Mouse (Mus musculus) left cerebral cortex, adult 2 months (tissue): Measurements from ENCODE around the gene Plppr4. TPM values are rescaled to one million over a fixed set of nuclear protein-coding genes. Genes with fewer than 3 reads are reported as not detected.

Experiments
- DNase-seq, 2 experiments: peaks; one replicate each; pipeline ENCODE4 v3.0.0; 2021 to 2022; ENCODE audit warnings: low spot score in 2 of 2, mixed read lengths in 1 of 2; ENCODE audit errors: extremely low spot score in 1 of 2
- H3K27ac ChIP-seq: fragments of 200-600 bp; 2 replicates; pipeline ENCODE4 v1.8.1; 2022
- H3K4me3 ChIP-seq: fragments of 200-600 bp; 2 replicates; pipeline ENCODE4 v1.8.1; 2022
- CTCF ChIP-seq: fragments of 200-600 bp; IDR thresholded peaks from 2 replicates; pipeline ENCODE4 v1.8.1; 2022; ENCODE audit warnings: antibody characterized with exemption, mild to moderate bottlenecking, moderate library complexity
- intact Hi-C: fragments of 180-260 bp; cut with DNase I; formaldehyde crosslinking; loops from one replicate; pipeline ENCODE4 v1.15.1; 2025
- microRNA-seq, 2 experiments: library from miRNA; unstranded; fragments of <30 nt; microRNA quantifications; one replicate each; pipeline ENCODE4 v1.2.0; 2021
- total RNA-seq, 2 experiments: library from RNA; stranded (reverse); gene quantifications; 2 replicates each; pipeline ENCODE4 v1.2.3; 2021

Plppr4 gene
- total RNA-seq, 2 experiments from 2014 or later = 180 to 196 TPM

DNA sequence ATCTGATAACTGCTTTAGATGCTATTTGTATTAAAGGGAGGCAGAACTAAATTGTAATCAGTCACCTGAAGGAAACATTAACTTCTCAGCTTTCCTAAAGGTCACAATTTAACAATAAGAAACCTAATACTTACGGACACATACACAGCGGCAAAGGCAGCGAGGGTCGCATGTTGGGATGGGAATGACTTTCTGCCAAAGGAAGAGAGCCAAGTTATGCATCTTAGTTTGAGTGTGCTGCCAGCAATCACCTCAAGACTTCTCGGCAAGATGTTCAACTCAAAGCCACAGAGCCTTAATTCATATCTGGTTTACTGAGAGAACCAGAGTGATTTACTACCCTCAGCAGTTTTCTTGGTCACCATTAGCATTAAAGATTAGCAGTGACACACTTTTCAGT is 34.1 kb downstream of the Plppr4 start:
- no peak for TF ChIP-seq CTCF
- H3K4me3 ChIP-seq = no peak overlapping the region
- H3K27ac ChIP-seq = no peak overlapping the region
- intact Hi-C loops = no loop called here
- no peak for DNase-seq

DNA sequence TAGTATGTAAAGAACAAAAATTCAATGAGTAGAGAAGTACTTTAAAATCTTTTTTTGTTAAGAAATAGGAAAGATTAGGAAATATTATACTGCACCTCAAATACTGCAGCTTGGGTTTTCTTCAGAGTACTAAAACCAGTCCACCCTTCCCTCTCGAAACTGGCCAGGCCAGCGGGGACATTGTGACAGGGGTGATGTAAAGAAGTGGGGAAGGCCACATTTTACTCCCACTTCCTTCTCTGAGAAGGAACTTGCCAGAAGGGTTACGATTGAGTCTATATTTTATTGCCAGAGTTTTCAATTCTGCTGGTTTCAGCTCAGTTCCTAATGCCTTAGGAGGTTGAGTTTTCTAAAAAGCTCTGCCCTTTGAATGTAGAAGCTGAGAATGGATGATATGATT is 41.0 kb downstream of the Plppr4 start:
- intact Hi-C loops = no loop called here
- no peak for DNase-seq
- Histone ChIP-seq H3K4me3 (no peak overlapping the region), H3K27ac (no peak overlapping the region)
- TF ChIP-seq CTCF = no peak

DNA sequence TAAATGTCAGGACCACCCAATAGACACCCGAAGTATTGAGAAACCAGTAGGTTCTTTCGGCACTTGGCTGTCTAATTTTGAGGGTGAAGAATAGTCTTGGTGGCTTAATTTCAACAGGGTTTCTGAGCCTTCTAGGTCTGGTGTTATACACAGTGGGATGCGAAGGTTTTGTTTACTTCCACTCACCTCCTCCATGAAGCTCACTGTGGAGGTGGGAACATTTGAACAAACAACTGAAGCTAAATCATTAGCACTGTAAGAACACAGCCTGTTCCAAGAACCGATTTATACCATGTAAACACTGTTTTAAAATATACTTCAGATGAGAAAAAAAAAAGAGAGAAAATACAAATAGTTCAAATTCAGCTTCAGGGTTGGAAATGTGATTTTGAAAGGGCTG is 47.3 kb downstream of the Plppr4 start:
- DNase-seq = no peak
- Histone ChIP-seq H3K27ac (no peak overlapping the region), H3K4me3 (no peak overlapping the region)
- intact Hi-C loops = no loop called here
- TF ChIP-seq CTCF = no peak

DNA sequence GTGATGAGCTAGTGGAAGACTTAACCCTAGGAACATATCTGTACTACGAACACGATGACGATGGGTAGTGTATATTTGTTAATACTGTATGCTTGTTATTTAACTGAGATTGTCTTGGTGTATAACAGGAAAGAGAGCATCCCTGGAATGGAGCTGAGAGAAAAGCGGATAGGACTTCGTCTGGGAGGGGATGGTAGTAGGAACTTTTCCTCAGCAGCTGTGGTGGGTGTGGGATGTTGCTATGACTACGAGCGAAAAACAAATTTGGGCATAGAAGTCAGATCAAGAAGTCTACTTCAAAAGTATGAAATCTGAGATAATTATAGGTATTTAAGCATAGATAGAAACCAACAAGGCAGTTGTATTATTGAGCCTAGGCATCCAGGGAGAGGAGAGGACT is 48.6 kb downstream of the Plppr4 start:
- Histone ChIP-seq H3K27ac (no peak overlapping the region), H3K4me3 (no peak overlapping the region)
- intact Hi-C loops = no loop called here
- no peak for TF ChIP-seq CTCF
- DNase-seq = no peak

DNA sequence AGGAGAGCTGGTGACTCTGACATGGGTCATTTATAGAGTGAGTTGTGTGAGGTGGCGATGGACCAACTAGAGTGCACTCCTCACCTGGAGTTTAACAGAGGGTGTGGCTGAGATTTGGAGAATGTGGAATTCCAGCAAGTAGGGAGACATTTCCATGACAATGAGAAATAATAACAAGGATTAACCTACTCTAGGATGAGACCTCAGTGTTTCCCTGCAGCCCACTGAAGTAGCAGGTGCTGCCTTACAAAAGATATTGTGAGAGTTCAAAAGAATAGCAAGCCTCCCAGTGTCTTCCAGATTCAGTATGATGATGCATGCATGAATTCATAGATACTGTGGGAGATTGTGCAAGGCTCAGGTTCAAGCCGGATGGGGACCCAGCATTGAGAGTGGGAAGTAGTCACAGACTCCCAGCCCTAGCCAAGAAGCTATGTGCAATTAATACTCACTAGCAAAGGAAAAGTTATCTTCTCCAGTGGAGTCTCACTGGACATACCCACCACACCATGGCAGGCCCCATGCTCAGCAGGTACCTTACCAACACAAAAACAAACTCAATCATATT is 49.8 kb downstream of the Plppr4 start:
- Histone ChIP-seq H3K27ac (no peak overlapping the region), H3K4me3 (no peak overlapping the region)
- intact Hi-C loops = no loop called here
- TF ChIP-seq CTCF = no peak
- DNase-seq = no peak

DNA sequence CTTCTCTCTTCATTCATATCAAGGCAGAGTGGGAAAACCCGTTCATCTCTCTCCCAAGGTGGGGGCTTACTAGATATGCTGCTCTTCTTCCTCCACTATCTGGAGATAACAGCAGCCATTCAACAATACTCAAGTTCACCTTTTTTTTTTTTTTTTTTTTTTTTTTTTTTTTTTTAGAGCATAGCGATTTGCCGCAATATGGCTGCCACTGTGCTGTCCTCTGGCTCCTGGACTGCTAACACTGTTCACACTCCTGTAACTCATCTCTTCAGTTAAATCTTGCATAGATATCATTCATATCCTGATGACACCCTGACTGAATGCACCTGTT is 51.1 kb downstream of the Plppr4 start:
- TF ChIP-seq CTCF = no peak
- Histone ChIP-seq H3K27ac (no peak overlapping the region), H3K4me3 (no peak overlapping the region)
- no peak for DNase-seq
- intact Hi-C loops = no loop called here

DNA sequence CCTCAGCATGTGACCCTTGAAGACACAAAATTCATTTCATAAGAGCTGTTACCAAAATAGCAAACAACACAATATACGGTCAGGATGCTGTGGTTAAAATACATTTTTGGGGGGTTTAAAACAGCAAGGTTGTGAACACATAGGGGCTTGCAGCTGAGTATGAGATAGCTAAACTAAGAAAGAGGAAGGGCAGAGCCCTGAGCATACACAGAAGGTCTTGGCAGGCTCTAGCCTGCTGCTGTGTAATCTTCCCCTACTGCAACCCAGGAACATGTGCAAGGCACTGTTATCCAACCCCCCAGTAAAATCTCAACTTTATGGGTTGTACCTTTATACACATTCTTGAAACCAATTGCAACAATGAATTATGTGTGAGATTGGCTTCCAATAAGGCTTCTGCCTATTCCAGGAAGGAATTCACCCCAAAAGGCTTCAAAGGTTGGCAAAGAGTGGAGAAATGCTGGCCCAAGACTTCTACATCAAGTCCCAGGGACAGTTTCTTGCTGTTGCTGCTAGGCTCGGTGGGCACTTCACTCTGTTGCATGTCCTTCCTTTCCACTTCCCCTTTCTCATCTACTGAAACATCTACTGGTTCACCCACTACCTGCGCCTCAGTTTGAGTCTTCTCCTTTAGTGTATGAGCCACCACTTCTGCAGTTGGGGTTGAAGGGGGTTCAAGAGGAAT is 51.6 kb downstream of the Plppr4 start:
- no peak overlapping the region for H3K27ac ChIP-seq
- intact Hi-C loops = no loop called here
- no peak for DNase-seq

DNA sequence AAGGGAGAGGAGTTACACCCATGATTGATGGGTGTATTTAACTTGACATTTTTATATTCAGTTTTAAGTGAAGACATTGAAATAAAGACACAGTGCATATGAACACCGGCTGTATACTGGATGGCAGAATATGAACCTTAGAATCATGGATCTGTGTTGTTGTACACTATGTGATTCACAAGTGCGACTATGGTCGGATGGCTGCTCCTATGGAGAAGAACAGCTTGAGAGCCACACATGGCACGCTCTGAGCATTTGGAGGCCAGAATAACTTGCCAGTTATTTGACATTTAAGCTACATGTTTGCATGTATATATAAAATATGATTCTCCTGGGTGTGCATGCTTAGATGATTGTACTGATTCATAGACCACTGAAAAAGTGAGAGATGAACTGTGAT is 53.1 kb downstream of the Plppr4 start:
- intact Hi-C loops = no loop called here
- H3K27ac ChIP-seq = no peak overlapping the region
- DNase-seq = no peak
- TF ChIP-seq CTCF = no peak
- H3K4me3 ChIP-seq = no peak overlapping the region

More for the DNA sequence above, 51.6 kb downstream of the Plppr4 start:
- TF ChIP-seq CTCF = no peak
- H3K4me3 ChIP-seq = no peak overlapping the region

DNA sequence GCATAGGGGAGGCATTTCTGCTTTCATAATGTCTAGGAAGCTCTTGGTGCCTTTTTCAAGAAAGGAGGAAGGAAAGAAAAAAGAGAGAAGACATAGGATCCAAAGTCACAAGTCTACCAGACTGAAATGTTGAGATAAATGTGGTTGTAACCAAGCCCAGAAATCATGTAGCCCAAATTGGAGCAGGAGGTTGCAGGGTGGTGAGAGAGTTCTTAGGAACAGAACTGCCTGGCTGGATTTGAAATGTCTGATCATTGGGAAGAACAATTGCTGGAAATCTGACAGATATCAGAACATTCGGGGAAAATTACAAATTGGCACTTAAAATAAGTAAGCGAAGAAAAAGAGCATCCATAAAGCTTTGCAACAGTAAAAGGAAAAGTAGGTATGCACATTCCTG is 56.6 kb downstream of the Plppr4 start:
- DNase-seq = no peak
- no peak overlapping the region for H3K4me3 ChIP-seq
- TF ChIP-seq CTCF = no peak
- intact Hi-C loops = no loop called here
- no peak overlapping the region for H3K27ac ChIP-seq

DNA sequence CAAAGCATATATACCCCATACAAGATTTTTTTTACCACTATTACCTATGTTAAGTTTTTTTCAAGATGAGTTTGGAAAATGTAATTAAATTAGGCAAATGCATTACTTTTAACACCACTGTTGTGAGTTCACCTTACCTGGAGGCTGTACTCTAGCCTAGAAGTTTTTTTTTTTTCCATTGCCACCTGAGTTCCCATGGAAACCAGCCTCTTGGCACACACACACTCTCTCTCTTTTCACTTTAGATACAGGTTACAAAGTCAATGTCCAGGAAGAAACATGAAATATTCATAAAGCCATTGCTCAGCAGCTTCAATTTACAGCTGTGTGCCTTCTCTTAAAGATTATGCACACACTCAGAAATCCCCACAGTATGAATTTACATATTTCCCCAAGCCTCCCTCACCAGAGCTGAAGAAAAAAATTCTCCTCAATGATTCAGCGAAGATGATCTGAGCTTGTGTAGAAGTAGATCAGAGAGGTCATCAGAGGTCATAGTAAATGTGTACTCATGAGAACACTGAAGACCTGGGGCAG is 59.9 kb downstream of the Plppr4 start:
- H3K27ac ChIP-seq = no peak overlapping the region
- DNase-seq = no peak
- no peak overlapping the region for H3K4me3 ChIP-seq
- no peak for TF ChIP-seq CTCF
- intact Hi-C loops = no loop called here

DNA sequence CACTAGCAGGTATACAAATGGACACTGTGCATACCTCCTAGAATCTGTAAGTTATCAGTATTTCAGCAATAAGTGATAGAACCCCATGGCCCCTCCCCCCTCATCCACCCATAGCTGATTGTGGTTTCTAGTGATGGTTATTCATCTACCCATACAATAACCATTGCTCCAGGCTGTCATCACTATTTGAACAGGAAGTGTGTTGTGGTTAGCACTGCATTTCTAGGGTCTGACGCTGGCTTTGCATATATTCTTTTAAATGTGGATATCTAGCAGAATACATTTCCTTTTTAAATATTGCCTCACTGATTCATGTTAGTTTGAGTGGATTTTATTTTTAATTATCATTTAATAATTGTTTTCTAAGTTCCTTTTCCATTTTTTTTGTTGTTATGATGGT is 62.9 kb downstream of the Plppr4 start:
- intact Hi-C loops = no loop called here
- DNase-seq = no peak
- Histone ChIP-seq H3K4me3 (no peak overlapping the region), H3K27ac (no peak overlapping the region)
- no peak for TF ChIP-seq CTCF

DNA sequence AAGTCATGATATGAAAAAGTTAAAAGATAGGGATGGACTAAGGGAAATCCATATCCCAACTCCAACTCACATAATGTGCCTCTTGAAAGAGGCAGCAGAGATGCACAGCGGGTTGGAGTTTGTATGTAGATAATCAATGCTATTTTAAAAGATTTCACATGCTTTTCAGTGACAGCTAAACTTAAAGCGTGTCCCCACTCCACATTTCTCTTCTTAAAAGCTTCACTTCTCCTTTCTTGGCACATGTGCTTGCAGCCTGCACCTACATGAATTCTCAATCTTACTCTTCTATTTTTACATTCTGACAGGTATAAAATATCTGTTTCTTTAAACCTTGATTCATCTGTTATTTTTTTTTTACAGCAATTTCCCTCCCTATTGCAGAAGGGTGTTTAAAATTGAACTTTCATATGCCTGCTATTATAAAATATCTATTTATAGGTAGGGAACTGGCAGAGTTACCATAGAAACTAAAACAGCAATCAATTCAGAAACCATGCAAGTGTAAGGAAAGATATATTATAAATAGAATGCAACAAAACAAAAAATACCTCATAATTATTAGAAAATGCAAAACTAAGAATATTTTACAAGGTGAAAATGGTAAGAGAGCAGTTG is 66.3 kb downstream of the Plppr4 start:
- Histone ChIP-seq H3K27ac (peak overlapping the region; percentile 53; the same call in 1 of the 2 replicates), H3K4me3 (no peak overlapping the region)
- intact Hi-C loops = no loop called here
- no peak for DNase-seq
- TF ChIP-seq CTCF = no peak

Small RNA genes within 50 kb of the gene (microRNA-seq; reads per million reads assigned to microRNA genes)
- gene Gm22408 = 0 reads per million in 2 experiments

Other genes with a start within 250 kb of the Plppr4 start
- gene Plppr5, start 214.0 kb upstream of the Plppr4 start, total RNA-seq = 10 to 100 TPM; 31.6 to 32.6 TPM